Mouse (Mus musculus) lung, embryonic 14.5 days (tissue): ENCODE results near the gene Cdk2ap1. TPM values are rescaled to one million over a fixed set of nuclear protein-coding genes. Genes with fewer than 3 reads are reported as not detected.
"Not testable (repeated sequence)": the region's sequence is repeated elsewhere in the genome, so short reads cannot be mapped to it uniquely, and the experiment has no call there.

ENCODE experiments used
- ATAC-seq: fragments of 200-750 bp; cut with Nextera tagmentation; 2 replicates; pipeline ENCODE4 v1.8.0; 2017; ENCODE audit warnings: mild to moderate bottlenecking, moderate TSS enrichment, moderate library complexity; ENCODE audit not compliant: insufficient read depth
- DNase-seq: peaks from one replicate; pipeline ENCODE4 v3.0.0-alpha.2; 2015
- H3K27ac ChIP-seq: fragments of 300-500 bp; sonication (generic); 2 replicates; pipeline ENCODE4 v1.5.1; 2014; ENCODE audit warnings: low read depth, mild to moderate bottlenecking, moderate library complexity
- H3K27me3 ChIP-seq: fragments of 300-500 bp; sonication (generic); 2 replicates; pipeline ENCODE4 v1.6.1; 2014; ENCODE audit warnings: low read length, control low read depth; ENCODE audit not compliant: insufficient read depth
- H3K36me3 ChIP-seq: fragments of 300-500 bp; sonication (generic); 2 replicates; pipeline ENCODE4 v1.6.1; 2014; ENCODE audit warnings: control low read depth; ENCODE audit not compliant: insufficient read depth
- H3K4me1 ChIP-seq: fragments of 300-500 bp; sonication (generic); 2 replicates; pipeline ENCODE4 v1.6.1; 2014; ENCODE audit warnings: antibody characterized with exemption, control low read depth; ENCODE audit not compliant: insufficient read depth
- H3K4me2 ChIP-seq: fragments of 300-500 bp; sonication (generic); 2 replicates; pipeline ENCODE4 v1.6.1; 2014; ENCODE audit warnings: mild to moderate bottlenecking
- H3K4me3 ChIP-seq: fragments of 300-500 bp; sonication (generic); 2 replicates; pipeline ENCODE4 v1.5.1; 2014; ENCODE audit warnings: low read depth, low read length
- H3K9ac ChIP-seq: fragments of 300-500 bp; sonication (generic); 2 replicates; pipeline ENCODE4 v1.6.1; 2014
- H3K9me3 ChIP-seq: fragments of 300-500 bp; sonication (generic); 2 replicates; pipeline ENCODE4 v1.6.1; 2016; ENCODE audit warnings: low read depth, low read length, control low read depth
- CTCF ChIP-seq: IDR thresholded peaks from 2 replicates; pipeline ENCODE4 v1.5.1; 2016; ENCODE audit warnings: antibody characterized with exemption, low read depth
- WGBS: fragments of 180-500 bp; shearing (Covaris S2); extraction: QIAGEN DNeasy Blood & Tissue Kit; methylation state at CpG from one replicate; pipeline ENCODE4 v1.1.7; 2014; 5-methylcytosine and 5-hydroxymethylcytosine counted together
- polyA plus RNA-seq: library from polyadenylated mRNA; unstranded; fragments of >200 nt; fragmentation: Nextera tagmentation; extraction: Ambion mirVana; gene quantifications from 2 replicates; pipeline ENCODE4 v1.2.1, GENCODE M21; 2014

Cdk2ap1 gene
- 193 and 259 TPM in 2 replicates for polyA plus RNA-seq

- H3K4me2 ChIP-seq, H3K9me3 ChIP-seq, H3K27ac ChIP-seq, H3K4me3 ChIP-seq, DNase-seq, H3K27me3 ChIP-seq, H3K4me1 ChIP-seq, ATAC-seq, H3K9ac ChIP-seq, H3K36me3 ChIP-seq: not testable (repeated sequence)
- 85% methylated on average over 5 of the region's 5 CpGs for WGBS
Observed at GRCm38 (mm10) chr5:124362982-124363381, at the start of gene Cdk2ap1. Gene Cdk2ap1, minus strand, starts transcription at chr5:124363082.

GRCm38 (mm10) chr5:124412163-124412562 lies 49.3 kb upstream of the Cdk2ap1 start:
- no peak overlapping the region for H3K4me3 ChIP-seq
- no peaks in the 10 kb centered on the region for H3K9me3 ChIP-seq
- H3K4me1 ChIP-seq = no peaks in the 10 kb centered on the region
- no peak for TF ChIP-seq CTCF
- no peak for DNase-seq
- H3K36me3 ChIP-seq = peaks cover 65% of the 10 kb centered on the region
- no peak overlapping the region for H3K27ac ChIP-seq
- ATAC-seq = no peak
- WGBS = 84% methylated on average over 5 of the region's 5 CpGs
- H3K4me2 ChIP-seq = no peak overlapping the region
- H3K9ac ChIP-seq = no peak overlapping the region
- H3K27me3 ChIP-seq = no peaks in the 10 kb centered on the region

- ATAC-seq (no peak), DNase-seq (peak; percentile 14)
- Histone ChIP-seq H3K9me3 (no peaks in the 10 kb centered on the region), H3K4me1 (no peaks in the 10 kb centered on the region), H3K27me3 (no peaks in the 10 kb centered on the region), H3K36me3 (peaks cover 77% of the 10 kb centered on the region), H3K27ac (no peak overlapping the region), H3K9ac (no peak overlapping the region), H3K4me3 (no peak overlapping the region), H3K4me2 (no peak overlapping the region)
- 75% methylated on average over 3 of the region's 3 CpGs for WGBS
- TF ChIP-seq CTCF = 0 out of 2 replicates have a peak, but pooled peaks have one; percentile 6
Observed at GRCm38 (mm10) chr5:124410808-124411207, 47.9 kb upstream of the Cdk2ap1 start.

GRCm38 (mm10) chr5:124393726-124394125 lies 30.8 kb upstream of the Cdk2ap1 start:
- peaks cover 93% of the 10 kb centered on the region for H3K36me3 ChIP-seq
- TF ChIP-seq CTCF = no peak

GRCm38 (mm10) chr5:124392412-124392811 lies 29.5 kb upstream of the Cdk2ap1 start:
- Histone ChIP-seq H3K4me2 (no peak overlapping the region), H3K27me3 (no peaks in the 10 kb centered on the region), H3K4me3 (no peak overlapping the region), H3K9me3 (no peaks in the 10 kb centered on the region), H3K27ac (no peak overlapping the region), H3K9ac (no peak overlapping the region), H3K36me3 (peaks cover 93% of the 10 kb centered on the region), H3K4me1 (no peaks in the 10 kb centered on the region)
- DNase-seq (no peak), ATAC-seq (no peak)
- 99% methylated on average over 4 of the region's 4 CpGs for WGBS
- TF ChIP-seq CTCF = no peak

More at GRCm38 (mm10) chr5:124393726-124394125, 30.8 kb upstream of the Cdk2ap1 start:
- Histone ChIP-seq H3K4me2 (no peak overlapping the region), H3K4me3 (no peak overlapping the region), H3K27ac (no peak overlapping the region), H3K9ac (no peak overlapping the region), H3K9me3 (no peaks in the 10 kb centered on the region), H3K27me3 (no peaks in the 10 kb centered on the region), H3K4me1 (no peaks in the 10 kb centered on the region)
- ATAC-seq = no peak
- 85% methylated on average over 7 of the region's 7 CpGs for WGBS
- DNase-seq = no peak

GRCm38 (mm10) chr5:124387932-124388331 lies 25.1 kb upstream of the Cdk2ap1 start:
- 73% methylated on average over 5 of the region's 5 CpGs for WGBS
- H3K27me3 ChIP-seq = no peaks in the 10 kb centered on the region
- no peak overlapping the region for H3K4me3 ChIP-seq
- peaks cover 93% of the 10 kb centered on the region for H3K36me3 ChIP-seq
- no peak overlapping the region for H3K9ac ChIP-seq
- H3K4me1 ChIP-seq = no peaks in the 10 kb centered on the region
- no peak overlapping the region for H3K27ac ChIP-seq
- ATAC-seq (no peak), DNase-seq (peak; percentile 47)
- H3K4me2 ChIP-seq = no peak overlapping the region
- no peaks in the 10 kb centered on the region for H3K9me3 ChIP-seq
- peak; percentile 50 for TF ChIP-seq CTCF

- H3K36me3 ChIP-seq = peaks cover 87% of the 10 kb centered on the region
Observed at GRCm38 (mm10) chr5:124380121-124380520, 17.2 kb upstream of the Cdk2ap1 start.

GRCm38 (mm10) chr5:124377149-124377548 lies 14.3 kb upstream of the Cdk2ap1 start:
- H3K9ac ChIP-seq = no peak overlapping the region
- H3K4me3 ChIP-seq = no peak overlapping the region
- H3K27me3 ChIP-seq = no peaks in the 10 kb centered on the region
- H3K9me3 ChIP-seq = no peaks in the 10 kb centered on the region
- H3K4me2 ChIP-seq = no peak overlapping the region
- no peak for TF ChIP-seq CTCF
- no peak overlapping the region for H3K27ac ChIP-seq
- no peak for ATAC-seq
- no peaks in the 10 kb centered on the region for H3K4me1 ChIP-seq
- 89% methylated on average over 4 of the region's 4 CpGs for WGBS
- peaks cover 88% of the 10 kb centered on the region for H3K36me3 ChIP-seq
- DNase-seq = no peak

More at GRCm38 (mm10) chr5:124380121-124380520, 17.2 kb upstream of the Cdk2ap1 start:
- Histone ChIP-seq H3K4me3 (no peak overlapping the region), H3K27me3 (no peaks in the 10 kb centered on the region), H3K9ac (no peak overlapping the region), H3K9me3 (no peaks in the 10 kb centered on the region), H3K27ac (no peak overlapping the region), H3K4me2 (no peak overlapping the region), H3K4me1 (no peaks in the 10 kb centered on the region)
- ATAC-seq (no peak), DNase-seq (no peak)
- 87% methylated on average over 1 of the region's 1 CpGs for WGBS
- no peak for TF ChIP-seq CTCF
